Mouse (Mus musculus) olfactory bulb, adult 2 months (tissue): Measurements from ENCODE around the gene Inmt.

Experiments
- CTCF ChIP-seq: fragments of 200-500 bp; IDR thresholded peaks from 2 replicates; pipeline ENCODE4 v1.5.1; 2012; ENCODE audit warnings: low read depth, mild to moderate bottlenecking, low read length, moderate library complexity; ENCODE audit not compliant: insufficient read depth
- POLR2A ChIP-seq: fragments of 200-500 bp; IDR thresholded peaks from 2 replicates; pipeline ENCODE4 v1.6.1; 2012; ENCODE audit warnings: mild to moderate bottlenecking, low read depth, low read length, moderate library complexity; ENCODE audit not compliant: insufficient read depth

DNA sequence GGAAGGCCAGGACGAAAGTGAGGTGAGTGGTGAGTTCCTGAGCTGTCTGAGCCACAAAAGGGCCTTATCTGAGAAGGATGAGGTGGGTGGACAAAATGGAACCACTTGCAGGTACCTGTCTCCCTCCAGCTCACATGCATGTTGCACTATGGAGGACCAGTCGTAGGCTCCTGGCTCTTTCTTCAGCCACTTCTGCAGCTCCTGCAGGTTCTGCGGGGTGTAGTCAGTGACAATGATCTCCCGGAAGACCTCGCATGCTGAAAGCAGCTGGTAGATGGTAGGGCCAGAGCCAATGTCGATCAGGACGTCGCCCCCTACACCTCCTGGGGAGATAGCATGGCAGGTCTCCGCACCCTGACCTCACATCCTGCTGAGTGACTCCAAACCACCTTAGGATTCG, 1.7 kb downstream of the Inmt start:
- TF ChIP-seq CTCF (no peak), POLR2A (no peak)
